ENCODE assay signal across 10 mouse cellular contexts in the genomic region with DNA sequence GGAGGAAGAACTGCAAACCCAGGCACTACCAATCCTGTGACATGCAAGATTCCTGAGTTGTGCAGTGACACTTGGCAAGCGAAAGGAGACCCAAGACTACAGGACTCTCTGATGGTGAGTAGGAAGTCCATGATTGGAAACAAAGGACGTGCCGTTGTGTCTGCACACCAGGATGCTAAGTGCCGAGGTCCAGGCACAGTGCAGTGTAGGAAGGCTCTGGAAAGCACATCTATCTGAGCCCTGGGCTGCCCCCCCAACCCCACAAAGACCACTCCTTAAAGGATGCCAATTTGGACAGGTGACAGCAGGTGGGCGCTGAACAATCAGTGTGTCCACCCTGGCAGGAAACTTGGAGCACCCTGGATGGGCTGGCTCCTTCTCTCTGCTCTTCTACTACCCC. TPM values are rescaled to one million over a fixed set of nuclear protein-coding genes. Genes with fewer than 3 reads are reported as not detected.
DNase-seq lines count a peak whose midpoint lies in the region; ATAC-seq lines count a peak whose summit lies in the region.
"Had no signal": no experiment of that assay in that cellular context is flagged by ENCODE, and none has a peak within 500 bp of the region (broad histone marks: within the 10 kb centered on the region; RNA-seq: fewer than 3 reads in every experiment).

No protein-coding gene starts in this region.

- ATAC-seq in intestine, embryonic 15.5 days = 0 out of 2 replicates have a peak, but pooled peaks have one; percentile 11
- ATAC-seq in midbrain, embryonic 14.5 days (ENCODE audit: low FRiP score, low TSS enrichment) = peak; percentile 46; the same call in 1 of the 2 replicates
- ATAC-seq: Patski had no signal

- H3K9me3 ChIP-seq in heart, embryonic 10.5 days = no peaks in the 10 kb centered on the region
- H3K9me3 ChIP-seq in intestine, embryonic 15.5 days = no peaks in the 10 kb centered on the region
- H3K9me3 ChIP-seq in midbrain, embryonic 14.5 days (ENCODE audit: control insufficient read depth, low read length) = no peaks in the 10 kb centered on the region

- 87% methylated on average over 5 of the region's 5 CpGs for WGBS in heart, embryonic 10.5 days
- WGBS in intestine, embryonic 15.5 days = 90% methylated on average over 5 of the region's 5 CpGs
- 90% methylated on average over 5 of the region's 5 CpGs for WGBS in midbrain, embryonic 14.5 days

- DNase-seq in heart, embryonic 10.5 days (ENCODE audit: low spot score) = no peak
- DNase-seq in heart, adult 18-20 months = no peak
- DNase-seq in kidney, adult 11 months = peak; percentile 24
- no peak for DNase-seq in kidney, postnatal 14 days
- DNase-seq in midbrain, embryonic 14.5 days = no peak
- DNase-seq in retina, embryonic 14.5 days (ENCODE audit: low spot score) = no peak
- DNase-seq: lung, postnatal 14 days had no signal

- peak overlapping the region; percentile 6; the same call in 1 of the 2 replicates for H3K4me3 ChIP-seq in heart, embryonic 10.5 days
- H3K4me3 ChIP-seq in intestine, embryonic 15.5 days (replicated peaks) = no peak overlapping the region
- no peak overlapping the region for H3K4me3 ChIP-seq in midbrain, embryonic 14.5 days (replicated peaks; ENCODE audit: low read depth, low read length)

- 0 out of 2 replicates have a peak overlapping the region, but pooled peaks have one; percentile 19 for H3K4me2 ChIP-seq in intestine, embryonic 15.5 days (replicated peaks)
- H3K4me2 ChIP-seq in midbrain, embryonic 14.5 days (ENCODE audit: low read length) = no peak overlapping the region

- H3K36me3 ChIP-seq in heart, embryonic 10.5 days = peaks cover 5% of the 10 kb centered on the region; the same call in 1 of the 2 replicates
- H3K36me3 ChIP-seq in intestine, embryonic 15.5 days = no peaks in the 10 kb centered on the region
- H3K36me3 ChIP-seq in midbrain, embryonic 14.5 days (ENCODE audit: control insufficient read depth, insufficient read depth, low read length) = no peaks in the 10 kb centered on the region

- H3K27me3 ChIP-seq in heart, embryonic 10.5 days (ENCODE audit: insufficient read depth, poor library complexity, severe bottlenecking) = no peaks in the 10 kb centered on the region
- H3K27me3 ChIP-seq in intestine, embryonic 15.5 days (replicated peaks) = no peaks in the 10 kb centered on the region
- H3K27me3 ChIP-seq in midbrain, embryonic 14.5 days (ENCODE audit: control insufficient read depth, insufficient read depth, low read length) = no peaks in the 10 kb centered on the region
- H3K27me3 ChIP-seq: CH12.LX, Patski had no signal

- peak overlapping the region; percentile 47; the same call in 1 of the 2 replicates for H3K27ac ChIP-seq in heart, embryonic 10.5 days
- H3K27ac ChIP-seq in intestine, embryonic 15.5 days = no peak overlapping the region
- no peak overlapping the region for H3K27ac ChIP-seq in midbrain, embryonic 14.5 days (replicated peaks; ENCODE audit: low read depth, low read length)

- H3K4me1 ChIP-seq in heart, embryonic 10.5 days = peaks cover 24% of the 10 kb centered on the region
- no peaks in the 10 kb centered on the region for H3K4me1 ChIP-seq in intestine, embryonic 15.5 days (replicated peaks)
- H3K4me1 ChIP-seq in midbrain, embryonic 14.5 days (ENCODE audit: control insufficient read depth, insufficient read depth, low read length) = peaks cover 13% of the 10 kb centered on the region

- H3K9ac ChIP-seq in intestine, embryonic 15.5 days = no peak overlapping the region
- H3K9ac ChIP-seq in midbrain, embryonic 14.5 days (replicated peaks; ENCODE audit: low read length) = no peak overlapping the region

RNA-seq across cellular contexts. Expression of a gene that starts 20.2 kb away (rescaled TPM):
- 69.3 and 78.3 TPM in 2 replicates for polyA plus RNA-seq in heart, embryonic 10.5 days (2016; fragmentation: Nextera tagmentation; extraction: Ambion mirVana)
- total RNA-seq in heart, adult 18-20 months (2021) = 10 to 100 TPM; 36.2 to 40.6 TPM
- 69.4 and 79.8 TPM in 2 replicates for polyA plus RNA-seq in intestine, embryonic 15.5 days (2015; fragmentation: Nextera tagmentation; extraction: Ambion mirVana)
- 101 and 102 TPM in 2 replicates for polyA plus RNA-seq in midbrain, embryonic 14.5 days (2014; fragmentation: Nextera tagmentation; extraction: Ambion mirVana)

RNA-seq across cellular contexts. Expression of a gene that starts 23.6 kb away (rescaled TPM):
- 42.9 and 56.5 TPM in 2 replicates for polyA plus RNA-seq in heart, embryonic 10.5 days (2016; fragmentation: Nextera tagmentation; extraction: Ambion mirVana)
- 10 to 100 TPM; 82.6 to 82.8 TPM for total RNA-seq in heart, adult 18-20 months (2021)
- 70.0 and 70.9 TPM in 2 replicates for polyA plus RNA-seq in intestine, embryonic 15.5 days (2015; fragmentation: Nextera tagmentation; extraction: Ambion mirVana)
- polyA plus RNA-seq in midbrain, embryonic 14.5 days (2014; fragmentation: Nextera tagmentation; extraction: Ambion mirVana) = 39.2 and 46.3 TPM in 2 replicates

RNA-seq across cellular contexts. Expression of a gene that starts 45.6 kb away (rescaled TPM):
- 45.7 and 54.9 TPM in 2 replicates for polyA plus RNA-seq in heart, embryonic 10.5 days (2016; fragmentation: Nextera tagmentation; extraction: Ambion mirVana)
- 1 to 10 TPM; 3.3 to 4.3 TPM for total RNA-seq in heart, adult 18-20 months (2021)
- 48.3 and 54.9 TPM in 2 replicates for polyA plus RNA-seq in intestine, embryonic 15.5 days (2015; fragmentation: Nextera tagmentation; extraction: Ambion mirVana)
- polyA plus RNA-seq in midbrain, embryonic 14.5 days (2014; fragmentation: Nextera tagmentation; extraction: Ambion mirVana) = 77.6 and 87.4 TPM in 2 replicates
